Mouse (Mus musculus) liver, adult (tissue): ENCODE measurements around the gene Tm7sf3.

ENCODE experiments used
- GATA4 ChIP-seq: IDR thresholded peaks from 2 replicates; pipeline ENCODE4 v1.6.1; 2014; ENCODE audit warnings: mild to moderate bottlenecking, low read length; ENCODE audit not compliant: insufficient replicate concordance

The Tm7sf3 gene

GRCm38 (mm10) chr6:146642276-146643183 is at the start of gene Tm7sf3, which contains the start of gene Med21:
TSS of gene Tm7sf3 (minus strand) at chr6:146642824.
TSS of gene Med21 (plus strand) at chr6:146642547.
- TF ChIP-seq GATA4, result no peak; the same call in 1 of the 2 replicates

GRCm38 (mm10) chr6:146688861-146689260 is 46.2 kb upstream of the Tm7sf3 start:
- no peak for TF ChIP-seq GATA4

- TF ChIP-seq GATA4, result no peak
Measured at GRCm38 (mm10) chr6:146688010-146688409, 45.4 kb upstream of the Tm7sf3 start.

- TF ChIP-seq GATA4, result no peak
Measured at GRCm38 (mm10) chr6:146686463-146687196, 44.0 kb upstream of the Tm7sf3 start.

- no peak for TF ChIP-seq GATA4
Measured at GRCm38 (mm10) chr6:146685781-146686308, 43.2 kb upstream of the Tm7sf3 start.

GRCm38 (mm10) chr6:146683881-146684280 is 41.3 kb upstream of the Tm7sf3 start:
- no peak for TF ChIP-seq GATA4

- no peak for TF ChIP-seq GATA4
Measured at GRCm38 (mm10) chr6:146678136-146679070, 35.8 kb upstream of the Tm7sf3 start.

- no peak for TF ChIP-seq GATA4
Measured at GRCm38 (mm10) chr6:146676904-146677303, 34.3 kb upstream of the Tm7sf3 start.

GRCm38 (mm10) chr6:146674881-146675536 is 32.4 kb upstream of the Tm7sf3 start:
- no peak for TF ChIP-seq GATA4

GRCm38 (mm10) chr6:146674420-146674819 is 31.8 kb upstream of the Tm7sf3 start:
- TF ChIP-seq GATA4, result no peak

GRCm38 (mm10) chr6:146673696-146674095 is 31.1 kb upstream of the Tm7sf3 start:
- TF ChIP-seq GATA4, result no peak

- TF ChIP-seq GATA4, result no peak
Measured at GRCm38 (mm10) chr6:146672106-146672505, 29.5 kb upstream of the Tm7sf3 start.

- no peak for TF ChIP-seq GATA4
Measured at GRCm38 (mm10) chr6:146670956-146671855, 28.6 kb upstream of the Tm7sf3 start.
